In the genomic region with DNA sequence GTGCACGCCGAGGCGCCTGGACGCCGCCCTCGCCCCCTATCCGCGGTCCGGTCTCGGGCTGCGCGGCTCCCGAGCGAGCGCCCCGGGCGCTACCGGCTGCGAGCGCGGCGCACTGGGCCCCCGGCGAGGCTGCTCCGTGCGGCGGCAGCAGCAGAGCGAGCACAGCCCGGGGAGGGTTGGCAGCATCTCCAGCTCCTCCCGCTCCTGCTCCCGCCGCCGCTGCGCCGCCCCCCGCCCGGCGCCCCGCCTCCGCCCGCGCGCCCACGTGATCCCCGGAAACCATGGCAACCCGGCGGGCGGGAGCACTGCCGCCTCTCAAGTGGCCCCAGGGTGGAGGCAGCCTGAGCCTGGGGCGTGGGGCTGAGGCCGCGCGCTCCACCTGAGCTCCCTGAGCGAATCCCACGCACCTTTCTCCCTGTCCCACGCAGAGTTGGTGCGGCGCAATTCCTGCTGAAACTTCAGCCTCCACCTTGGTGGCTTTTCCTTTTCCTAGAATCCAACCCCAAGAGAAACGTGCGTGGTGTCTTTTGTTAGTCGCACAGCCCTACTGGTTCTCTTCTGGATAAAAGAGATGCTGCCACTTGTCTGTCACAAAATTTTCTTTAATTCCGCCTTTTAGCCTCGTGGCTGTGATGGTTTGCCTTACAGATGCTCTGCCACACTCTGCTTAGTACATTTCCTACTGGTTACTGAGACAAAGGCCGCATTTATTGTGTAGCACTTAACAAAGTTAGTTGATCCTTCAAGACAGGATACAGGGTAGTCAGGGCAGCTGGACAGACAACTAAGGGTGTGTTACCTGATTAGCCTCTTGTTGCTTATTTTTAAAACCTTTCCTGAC, we compare ENCODE assay signal across 8 mouse cellular contexts. TPM values are rescaled to one million over a fixed set of nuclear protein-coding genes. Genes with fewer than 3 reads are reported as not detected.
DNase-seq lines count a peak whose midpoint lies in the region; ATAC-seq and TF ChIP-seq lines count a peak whose summit lies in the region.

TSS of gene Prkar2b (minus strand) at position 207 of the 841 bp plus-strand sequence.

- no peaks in the 10 kb centered on the region for H3K9me3 ChIP-seq in heart, embryonic 11.5 days (replicated peaks; ENCODE audit: control insufficient read depth, low read length)
- no peaks in the 10 kb centered on the region for H3K9me3 ChIP-seq in kidney, embryonic 16.5 days (ENCODE audit: low read length)

- peak within 1 kb of the TSS; percentile 65 for H3ac ChIP-seq in myocyte (ENCODE audit: control insufficient read depth, insufficient read length)

- 2% methylated on average over 45 of the region's 64 CpGs for WGBS in heart, embryonic 11.5 days (ENCODE audit: insufficient replicate concordance)
- WGBS in kidney, embryonic 16.5 days = under 1% methylated on average over 62 of the region's 64 CpGs
- WGBS in liver, adult 2 months = 5% methylated on average over 62 of the region's 64 CpGs

- H3K4me1 ChIP-seq in heart, embryonic 11.5 days (ENCODE audit: control insufficient read depth, insufficient read depth, low read length) = 0 out of 2 replicates have a peak, but pooled peaks cover 4% of the 10 kb centered on the region
- H3K4me1 ChIP-seq in kidney, embryonic 16.5 days (ENCODE audit: insufficient read depth, low read length) = 0 out of 2 replicates have a peak, but pooled peaks cover 3% of the 10 kb centered on the region
- H3K4me1 ChIP-seq in liver, adult 2 months (ENCODE audit: control insufficient read depth, insufficient read depth, low read length) = no peaks in the 10 kb centered on the region

- no peak for TF ChIP-seq CTCF in liver, adult 2 months (IDR thresholded peaks at IDR 0.05; ENCODE audit: low read depth, low read length)

- no peaks in the 10 kb centered on the region; the same call in 1 of the 2 replicates for H3K27me3 ChIP-seq in heart, embryonic 11.5 days (ENCODE audit: control insufficient read depth, insufficient read depth, low read length)
- no peaks in the 10 kb centered on the region for H3K27me3 ChIP-seq in kidney, embryonic 16.5 days (ENCODE audit: insufficient read depth, low read length)
- H3K27me3 ChIP-seq in liver, adult 2 months (ENCODE audit: control insufficient read depth, insufficient read depth, low read length) = peaks cover 8% of the 10 kb centered on the region
- H3K27me3 ChIP-seq in myocyte (ENCODE audit: control insufficient read depth, insufficient read depth, insufficient read length) = no peaks in the 10 kb centered on the region
- no peaks in the 10 kb centered on the region for H3K27me3 ChIP-seq in splenic B cell, adult 2 months (ENCODE audit: control insufficient read depth, insufficient read depth, low read length, poor library complexity, severe bottlenecking)

- peak within 1 kb of the TSS; percentile 70 for H3K4me2 ChIP-seq in heart, embryonic 11.5 days
- H3K4me2 ChIP-seq in kidney, embryonic 16.5 days (replicated peaks; ENCODE audit: low read depth, low read length) = peak within 1 kb of the TSS; percentile 81
- peak within 1 kb of the TSS; percentile 84 for H3K4me2 ChIP-seq in myocyte (ENCODE audit: low read depth)

- peak; percentile 85 for ATAC-seq in erythroblast, adult 5-6 weeks (replicated peaks; ENCODE audit: low FRiP score, poor library complexity, severe bottlenecking)
- ATAC-seq in heart, embryonic 11.5 days (replicated peaks; ENCODE audit: insufficient number of reproducible peaks, low FRiP score, low TSS enrichment) = peak; percentile 97
- peak; percentile 97 for ATAC-seq in kidney, embryonic 16.5 days (ENCODE audit: low FRiP score, low TSS enrichment)

- no peaks in the 10 kb centered on the region for H3K79me2 ChIP-seq in liver, adult 2 months (ENCODE audit: control insufficient read depth, insufficient read depth, low read length)
- peaks cover 23% of the 10 kb centered on the region for H3K79me2 ChIP-seq in myocyte (ENCODE audit: control insufficient read depth, insufficient read depth)

- H3K27ac ChIP-seq in heart, embryonic 11.5 days (ENCODE audit: low read depth, low read length) = peak within 1 kb of the TSS; percentile 79
- H3K27ac ChIP-seq in kidney, embryonic 16.5 days (ENCODE audit: low read length) = peak within 1 kb of the TSS; percentile 86
- no peak within 1 kb of the TSS for H3K27ac ChIP-seq in liver, adult 2 months (replicated peaks; ENCODE audit: insufficient read depth, low read depth, low read length)

- H3K4me3 ChIP-seq in heart, embryonic 11.5 days (ENCODE audit: low read depth, low read length) = peak within 1 kb of the TSS; percentile 59
- peak within 1 kb of the TSS; percentile 66 for H3K4me3 ChIP-seq in kidney, embryonic 16.5 days (ENCODE audit: low read length)
- peak within 1 kb of the TSS; percentile 70 for H3K4me3 ChIP-seq in liver, adult 2 months (ENCODE audit: insufficient read depth, low read depth, low read length)
- H3K4me3 ChIP-seq in myocyte = peak within 1 kb of the TSS; percentile 58

- peak within 1 kb of the TSS; percentile 86 for H3K9ac ChIP-seq in heart, embryonic 11.5 days (ENCODE audit: low read depth, low read length)
- peak within 1 kb of the TSS; percentile 75 for H3K9ac ChIP-seq in kidney, embryonic 16.5 days (replicated peaks; ENCODE audit: low read length)
- peak within 1 kb of the TSS; percentile 63 for H3K9ac ChIP-seq in liver, adult 2 months (ENCODE audit: low read depth, low read length)

- H3K36me3 ChIP-seq in heart, embryonic 11.5 days (ENCODE audit: control insufficient read depth, insufficient read depth, low read length) = no peaks in the 10 kb centered on the region
- H3K36me3 ChIP-seq in kidney, embryonic 16.5 days (ENCODE audit: insufficient read depth, low read length) = no peaks in the 10 kb centered on the region
- no peaks in the 10 kb centered on the region for H3K36me3 ChIP-seq in liver, adult 2 months (ENCODE audit: control insufficient read depth, insufficient read depth, low read length)
- no peaks in the 10 kb centered on the region for H3K36me3 ChIP-seq in myocyte (ENCODE audit: control insufficient read depth, insufficient read depth)
- H3K36me3 ChIP-seq in splenic B cell, adult 2 months (ENCODE audit: control insufficient read depth, insufficient read depth, low read length, poor library complexity, severe bottlenecking) = no peaks in the 10 kb centered on the region

- TF ChIP-seq POLR2A in liver, adult 2 months (IDR thresholded peaks at IDR 0.05; ENCODE audit: extremely low read depth, insufficient read depth, low read length) = no peak
- TF ChIP-seq POLR2A in myocyte (IDR thresholded peaks at IDR 0.05; ENCODE audit: insufficient read length, low read depth) = peak; percentile 89

- peak; percentile 87 to 89 for DNase-seq in B cell, adult 2 months
- peak; percentile 96 for DNase-seq in brain, adult 2 months (ENCODE audit: low read depth, low spot score)
- peak; percentile 27 for DNase-seq in liver, adult 2 months (ENCODE audit: extremely low read depth, low read depth, low spot score)
- peak; percentile 86 for DNase-seq in splenic B cell, adult 2 months (ENCODE audit: low read depth, low spot score)

TF ChIP-seq in myocyte, 11 proteins besides CTCF, POLR2A, EP300 and RAD21:
- TF ChIP-seq MYOG (IDR thresholded peaks at IDR 0.05; ENCODE audit: control insufficient read depth in 1 of 3, insufficient read depth in 1 of 3, insufficient read length in 2 of 3, low read depth in 2 of 3) (no peak), USF1 (IDR thresholded peaks at IDR 0.05; ENCODE audit: low read depth) (peak; percentile 79), SRF (IDR thresholded peaks at IDR 0.05; ENCODE audit: control insufficient read depth, insufficient read length, low read depth) (no peak), TCF3 (IDR thresholded peaks at IDR 0.05; ENCODE audit: insufficient read length, low read depth) (no peak), CEBPB (IDR thresholded peaks at IDR 0.05; ENCODE audit: insufficient read depth, poor library complexity, severe bottlenecking) (no peak), POLR2AphosphoS2 (IDR thresholded peaks at IDR 0.05; ENCODE audit: insufficient read length, low read depth) (peak; percentile 86), MAX (IDR thresholded peaks at IDR 0.05; ENCODE audit: low read depth) (no peak)

RNA-seq across cellular contexts. Expression of gene Prkar2b, which starts in this region (rescaled TPM):
- 115 and 138 TPM in 2 replicates for total RNA-seq in erythroblast, adult 5-6 weeks (2015; ENCODE audit: low replicate concordance)
- total RNA-seq in erythroblast, adult 5-6 weeks (2017; ENCODE audit: low replicate concordance) = 122 and 195 TPM in 2 replicates
- 20.6 and 20.7 TPM in 2 replicates for polyA plus RNA-seq in heart, embryonic 11.5 days (2014; fragmentation: Nextera tagmentation; extraction: Ambion mirVana)
- 17.4 and 18.7 TPM in 2 replicates for polyA plus RNA-seq in kidney, embryonic 16.5 days (2015; fragmentation: Nextera tagmentation; extraction: Ambion mirVana)
- 0.55 and 1.3 TPM in 2 replicates for total RNA-seq in liver, adult 2 months (2014; rRNA removed)
- polyA plus RNA-seq in liver, adult 2 months (2012; rRNA removed) = 0.06 and 0.07 TPM in 2 replicates
- polyA plus RNA-seq in myocyte (2012; fragmentation: generic; extraction: Trizol) = 16.2 TPM

Comparison
In these comparisons a context has a peak if more than half of its experiments do, and no peak if none do; other contexts are left out.
1. RNA of gene Prkar2b (total RNA-seq): 115 to 195 TPM in erythroblast, adult 5-6 weeks; 0.55 to 1.3 TPM in liver, adult 2 months; every median in the first group is over 10 times any median in the second.
2. RNA of gene Prkar2b (polyA plus RNA-seq): 20.6 to 20.7 TPM in heart, embryonic 11.5 days, 17.4 to 18.7 TPM in kidney, embryonic 16.5 days and 16.2 TPM in myocyte (single experiment); 0.06 to 0.07 TPM in liver, adult 2 months; every median in the first group is over 10 times any median in the second.
3. DNase-seq: peak in every context shown above with its lines; median percentile 96 in brain, adult 2 months; 88 in B cell, adult 2 months; 86 in splenic B cell, adult 2 months; 27 in liver, adult 2 months.
4. Peak in every context shown above with its lines, with median percentiles within 50 percentile points of each other: ATAC-seq, H3K4me2 ChIP-seq, H3K4me3 ChIP-seq and H3K9ac ChIP-seq.